Mouse (Mus musculus) ES-E14 (cell line): ENCODE measurements at regions not wholly inside any gene's neighbourhood (a gene's known extent, or its start where the extent isn't known, plus 50 kb on each side); places are given as distances from the start of the nearest gene placed in this dataset.

ENCODE experiments used
- DNase-seq: peaks from one replicate; pipeline ENCODE4 v3.0.0-alpha.2; 2013; ENCODE audit warnings: low read depth, low spot score
- H3K27ac ChIP-seq: 2 replicates; pipeline ENCODE4 v1.5.1; 2012; ENCODE audit warnings: low read depth, mild to moderate bottlenecking, low read length, moderate library complexity, mixed read lengths; ENCODE audit not compliant: poor library complexity, insufficient read depth, severe bottlenecking
- H3K36me3 ChIP-seq: 2 replicates; pipeline ENCODE4 v1.6.1; 2012; ENCODE audit warnings: mild to moderate bottlenecking, low read length, moderate library complexity, mixed read lengths; ENCODE audit not compliant: control insufficient read depth, poor library complexity, insufficient read depth, severe bottlenecking
- H3K4me1 ChIP-seq, 2 experiments: fragments of 150-350 bp in 1 of 2; sonication (generic) in 1 of 2; 2 replicates each; pipeline ENCODE4 v1.6.1; 2012; ENCODE audit warnings: low read length in 2 of 2, mild to moderate bottlenecking in 1 of 2, mixed read lengths in 1 of 2; ENCODE audit not compliant: control insufficient read depth in 2 of 2, insufficient read depth in 2 of 2, poor library complexity in 1 of 2
- H3K4me3 ChIP-seq, 2 experiments: fragments of 150-350 bp in 1 of 2; sonication (generic) in 1 of 2; 2 replicates each; pipeline ENCODE4 v1.5.1; 2012; ENCODE audit warnings: low read length in 2 of 2, low read depth in 1 of 2, mild to moderate bottlenecking in 1 of 2, mixed read lengths in 1 of 2; ENCODE audit not compliant: insufficient read depth in 1 of 2, poor library complexity in 1 of 2, severe bottlenecking in 1 of 2
- H3K9ac ChIP-seq: 2 replicates; pipeline ENCODE4 v1.6.1; 2012; ENCODE audit warnings: low read depth, mild to moderate bottlenecking, low read length, mixed read lengths; ENCODE audit not compliant: poor library complexity, insufficient read depth, severe bottlenecking
- H3K9me3 ChIP-seq: fragments of 150-350 bp; sonication (generic); 2 replicates; pipeline ENCODE4 v1.6.1; 2012; ENCODE audit warnings: low read depth, mild to moderate bottlenecking, low read length; ENCODE audit not compliant: control insufficient read depth, insufficient read depth
- CHD2 ChIP-seq: IDR thresholded peaks from 2 replicates; pipeline ENCODE4 v1.6.1; 2014; ENCODE audit warnings: mild to moderate bottlenecking, low read depth, low read length, inconsistent platforms
- HCFC1 ChIP-seq: IDR thresholded peaks from 2 replicates; pipeline ENCODE4 v1.6.1; 2012; ENCODE audit warnings: low read length, inconsistent platforms, borderline replicate concordance; ENCODE audit not compliant: insufficient read depth
- MAFK ChIP-seq: IDR thresholded peaks from 2 replicates; pipeline ENCODE4 v1.6.1; 2014; ENCODE audit warnings: mild to moderate bottlenecking, low read depth, low read length, inconsistent platforms; ENCODE audit not compliant: insufficient read depth
- ZC3H11A ChIP-seq: IDR thresholded peaks from 2 replicates; pipeline ENCODE4 v1.6.1; 2012; ENCODE audit warnings: low read depth, mild to moderate bottlenecking, inconsistent platforms, low read length, borderline replicate concordance
- ZNF384 ChIP-seq: IDR thresholded peaks from 2 replicates; pipeline ENCODE4 v1.6.1; 2012; ENCODE audit warnings: low read depth, low read length, inconsistent platforms
- in situ Hi-C, 2 experiments: fragments of 600-800 bp; cut with MboI; formaldehyde crosslinking; loops; one replicate each; pipeline ENCODE4 v1.15.1; 2025; ENCODE audit warnings: low sequenced_read_pairs in 2 of 2, inconsistent platforms in 1 of 2; ENCODE audit not compliant: unreplicated experiment in 2 of 2

GRCm38 (mm10) chr16:42615920-42616319 is 259.8 kb upstream of the Zbtb20 start:
- Histone ChIP-seq H3K9me3 (no peaks in the 10 kb centered on the region), H3K4me3 (no peak overlapping the region), H3K36me3 (no peaks in the 10 kb centered on the region), H3K27ac (no peak overlapping the region), H3K4me1 (no peaks in the 10 kb centered on the region), H3K9ac (no peak overlapping the region)
- TF ChIP-seq ZC3H11A (no peak), CHD2 (no peak), ZNF384 (no peak), MAFK (no peak), HCFC1 (no peak)
- in situ Hi-C loops: no loop called here
- DNase-seq: no peak

GRCm38 (mm10) chr16:42612011-42612410 is 263.7 kb upstream of the Zbtb20 start:
- no peak overlapping the region for H3K9ac ChIP-seq
- no peak overlapping the region for H3K27ac ChIP-seq
- no peaks in the 10 kb centered on the region for H3K36me3 ChIP-seq
- H3K9me3 ChIP-seq: no peaks in the 10 kb centered on the region
- H3K4me1 ChIP-seq: no peaks in the 10 kb centered on the region
- in situ Hi-C loops: no loop called here
- TF ChIP-seq ZC3H11A (no peak), CHD2 (no peak), ZNF384 (no peak)
- no peak for DNase-seq
- H3K4me3 ChIP-seq: no peak overlapping the region

GRCm38 (mm10) chr16:42608336-42608735 is 267.3 kb upstream of the Zbtb20 start:
- no peaks in the 10 kb centered on the region for H3K36me3 ChIP-seq
- no peak for DNase-seq
- H3K9me3 ChIP-seq: no peaks in the 10 kb centered on the region
- H3K9ac ChIP-seq: no peak overlapping the region
- no peak overlapping the region for H3K27ac ChIP-seq
- in situ Hi-C loops: no loop called here
- no peaks in the 10 kb centered on the region for H3K4me1 ChIP-seq
- no peak overlapping the region for H3K4me3 ChIP-seq
- no peak for TF ChIP-seq HCFC1
- no peak for TF ChIP-seq ZNF384
- TF ChIP-seq MAFK: no peak
- TF ChIP-seq ZC3H11A: no peak
- TF ChIP-seq CHD2: no peak

- Histone ChIP-seq H3K9ac (no peak overlapping the region), H3K27ac (no peak overlapping the region), H3K36me3 (no peaks in the 10 kb centered on the region), H3K4me3 (no peak overlapping the region), H3K4me1 (peaks cover 4 to 5% of the 10 kb centered on the region in 2 experiments; a peak in 3 of 4 replicates), H3K9me3 (no peaks in the 10 kb centered on the region)
- in situ Hi-C loops: no loop called here
- DNase-seq: no peak
- no peak for TF ChIP-seq HCFC1
- no peak for TF ChIP-seq ZNF384
- no peak for TF ChIP-seq ZC3H11A
- TF ChIP-seq MAFK: no peak
- no peak for TF ChIP-seq CHD2
Measured at GRCm38 (mm10) chr16:42592321-42592720, 251.9 kb upstream of the Gap43 start.

GRCm38 (mm10) chr16:42591530-42591929 is 251.1 kb upstream of the Gap43 start:
- Histone ChIP-seq H3K4me1 (peaks cover 4 to 5% of the 10 kb centered on the region in 2 experiments; a peak in 3 of 4 replicates), H3K9me3 (no peaks in the 10 kb centered on the region), H3K27ac (no peak overlapping the region), H3K9ac (no peak overlapping the region), H3K4me3 (no peak overlapping the region), H3K36me3 (no peaks in the 10 kb centered on the region)
- TF ChIP-seq CHD2: no peak
- TF ChIP-seq HCFC1: no peak
- TF ChIP-seq ZNF384: no peak
- TF ChIP-seq ZC3H11A: no peak
- no peak for TF ChIP-seq MAFK
- in situ Hi-C loops: no loop called here
- DNase-seq: no peak
